Mouse (Mus musculus) limb, embryonic 14.5 days (tissue): ENCODE measurements around the gene Fgfr2. TPM values are rescaled to one million over a fixed set of nuclear protein-coding genes. Genes with fewer than 3 reads are reported as not detected.
A peak's percentile ranks its signal among the peaks of the same experiment; 100 is the strongest.

ENCODE experiments used
- ATAC-seq: fragments of 200-750 bp; cut with Nextera tagmentation; 2 replicates; pipeline ENCODE4 v1.8.0; 2017; ENCODE audit warnings: low read depth, moderate number of reproducible peaks, moderate TSS enrichment; ENCODE audit not compliant: low FRiP score
- DNase-seq: peaks from one replicate; pipeline ENCODE4 v3.0.0-alpha.2; 2015; ENCODE audit warnings: low spot score
- H3K27ac ChIP-seq: fragments of 300-500 bp; sonication (generic); replicated peaks from 2 replicates; pipeline ENCODE4 v1.5.1; 2014; ENCODE audit warnings: low read depth, mild to moderate bottlenecking, low read length, moderate library complexity, mixed read lengths
- H3K27me3 ChIP-seq: fragments of 300-500 bp; sonication (generic); 2 replicates; pipeline ENCODE4 v1.6.1; 2014; ENCODE audit warnings: low read length, mixed read lengths; ENCODE audit not compliant: control insufficient read depth, insufficient read depth
- H3K36me3 ChIP-seq: fragments of 300-500 bp; sonication (generic); 2 replicates; pipeline ENCODE4 v1.6.1; 2014; ENCODE audit warnings: mild to moderate bottlenecking, low read length, moderate library complexity, mixed read lengths; ENCODE audit not compliant: control insufficient read depth, insufficient read depth
- H3K4me1 ChIP-seq: fragments of 300-500 bp; sonication (generic); 2 replicates; pipeline ENCODE4 v1.6.1; 2014; ENCODE audit warnings: antibody characterized with exemption, low read length, mixed read lengths; ENCODE audit not compliant: control insufficient read depth, insufficient read depth
- H3K4me2 ChIP-seq: fragments of 300-500 bp; sonication (generic); replicated peaks from 2 replicates; pipeline ENCODE4 v1.6.1; 2014; ENCODE audit warnings: low read depth, mild to moderate bottlenecking, low read length, moderate library complexity; ENCODE audit not compliant: severe bottlenecking
- H3K4me3 ChIP-seq: fragments of 300-500 bp; sonication (generic); replicated peaks from 2 replicates; pipeline ENCODE4 v1.5.1; 2014; ENCODE audit warnings: low read length
- H3K9ac ChIP-seq: fragments of 300-500 bp; sonication (generic); 2 replicates; pipeline ENCODE4 v1.6.1; 2014; ENCODE audit warnings: mild to moderate bottlenecking, low read depth, low read length, moderate library complexity; ENCODE audit not compliant: severe bottlenecking
- H3K9me3 ChIP-seq: fragments of 300-500 bp; sonication (generic); 2 replicates; pipeline ENCODE4 v1.6.1; 2016; ENCODE audit warnings: low read length; ENCODE audit not compliant: control insufficient read depth
- POLR2A ChIP-seq: fragments of 200-500 bp; IDR thresholded peaks from 2 replicates; pipeline ENCODE4 v1.8.0; 2012; ENCODE audit warnings: inconsistent platforms, mild to moderate bottlenecking, moderate library complexity, borderline replicate concordance; ENCODE audit not compliant: insufficient read depth, insufficient read length; ENCODE audit errors: extremely low read depth
- WGBS: fragments of 180-500 bp; shearing (Covaris S2); extraction: QIAGEN DNeasy Blood & Tissue Kit; methylation state at CpG from one replicate; pipeline ENCODE4 v1.1.7; 2014; 5-methylcytosine and 5-hydroxymethylcytosine counted together
- polyA plus RNA-seq, 2 experiments: library from polyadenylated mRNA; depleted of rRNA in 1 of 2; stranded (reverse) in 1 of 2; unstranded in 1 of 2; fragments of >200 nt; fragmentation: Nextera tagmentation in 1 of 2; extraction: Ambion mirVana in 1 of 2; gene quantifications; 2 replicates each; pipeline versions ENCODE4 v1.2.1 to v1.2.3; 2012 to 2014

Gene Fgfr2
- polyA plus RNA-seq, 2 experiments = 131 to 133 TPM

GRCm38 (mm10) chr7:132880276-132880675, 242.9 kb downstream of the Fgfr2 start:
- H3K36me3 ChIP-seq = peaks cover 93% of the 10 kb centered on the region

GRCm38 (mm10) chr7:132875391-132876086, 247.6 kb downstream of the Fgfr2 start:
- no peaks in the 10 kb centered on the region for H3K9me3 ChIP-seq
- no peak overlapping the region for H3K4me3 ChIP-seq
- WGBS = 94% methylated on average over 2 of the region's 2 CpGs
- peaks cover 90% of the 10 kb centered on the region for H3K36me3 ChIP-seq
- ATAC-seq (no peak), DNase-seq (no peak)
- H3K4me1 ChIP-seq = no peaks in the 10 kb centered on the region
- no peak for TF ChIP-seq POLR2A
- H3K4me2 ChIP-seq = no peak overlapping the region
- no peaks in the 10 kb centered on the region for H3K27me3 ChIP-seq
- no peak overlapping the region for H3K27ac ChIP-seq
- H3K9ac ChIP-seq = no peak overlapping the region

More at GRCm38 (mm10) chr7:132880276-132880675, 242.9 kb downstream of the Fgfr2 start:
- ATAC-seq = no peak
- DNase-seq = no peak
- TF ChIP-seq POLR2A = no peak
- Histone ChIP-seq H3K4me3 (no peak overlapping the region), H3K27ac (no peak overlapping the region), H3K9ac (no peak overlapping the region), H3K27me3 (no peaks in the 10 kb centered on the region), H3K9me3 (no peaks in the 10 kb centered on the region), H3K4me2 (no peak overlapping the region), H3K4me1 (no peaks in the 10 kb centered on the region)
- WGBS = 96% methylated on average over 1 of the region's 1 CpGs

DNA sequence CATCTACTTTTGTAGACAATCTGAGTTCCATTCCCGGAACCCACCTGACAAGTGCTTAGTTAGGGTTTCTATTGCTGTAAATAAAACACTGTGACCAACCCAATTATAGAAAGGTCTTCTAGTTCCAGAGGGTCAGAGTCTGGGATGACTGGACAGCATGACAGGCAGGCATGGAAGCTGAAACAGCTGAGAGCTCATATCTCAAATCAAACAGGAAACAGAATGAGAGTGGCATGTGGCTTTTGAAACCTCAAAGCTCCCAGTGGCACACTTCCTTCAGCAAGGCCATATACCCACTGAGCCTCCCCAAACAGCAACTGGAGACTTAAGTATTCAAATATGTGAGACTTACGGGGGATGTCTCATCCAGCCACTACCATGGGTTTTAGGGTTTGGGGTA, 250.1 kb downstream of the Fgfr2 start:
- H3K4me3 ChIP-seq = no peak overlapping the region
- H3K4me2 ChIP-seq = no peak overlapping the region
- H3K36me3 ChIP-seq = peaks cover 91% of the 10 kb centered on the region
- H3K27me3 ChIP-seq = no peaks in the 10 kb centered on the region
- ATAC-seq (no peak), DNase-seq (no peak)
- no peaks in the 10 kb centered on the region for H3K4me1 ChIP-seq
- 90% methylated on average over 2 of the region's 2 CpGs for WGBS
- TF ChIP-seq POLR2A = no peak
- no peak overlapping the region for H3K27ac ChIP-seq
- H3K9ac ChIP-seq = no peak overlapping the region
- no peaks in the 10 kb centered on the region for H3K9me3 ChIP-seq

- Histone ChIP-seq H3K4me1 (0 out of 2 replicates have a peak, but pooled peaks cover under 1% of the 10 kb centered on the region), H3K9ac (no peak overlapping the region), H3K9me3 (no peaks in the 10 kb centered on the region), H3K4me3 (no peak overlapping the region), H3K27ac (no peak overlapping the region), H3K36me3 (peaks cover 57% of the 10 kb centered on the region), H3K4me2 (no peak overlapping the region), H3K27me3 (no peaks in the 10 kb centered on the region)
- ATAC-seq = no peak
- no peak for TF ChIP-seq POLR2A
- 94% methylated on average over 9 of the region's 9 CpGs for WGBS
- no peak for DNase-seq
These were observed 256.8 kb downstream of the Fgfr2 start for GRCm38 (mm10) chr7:132866316-132866715.

DNA sequence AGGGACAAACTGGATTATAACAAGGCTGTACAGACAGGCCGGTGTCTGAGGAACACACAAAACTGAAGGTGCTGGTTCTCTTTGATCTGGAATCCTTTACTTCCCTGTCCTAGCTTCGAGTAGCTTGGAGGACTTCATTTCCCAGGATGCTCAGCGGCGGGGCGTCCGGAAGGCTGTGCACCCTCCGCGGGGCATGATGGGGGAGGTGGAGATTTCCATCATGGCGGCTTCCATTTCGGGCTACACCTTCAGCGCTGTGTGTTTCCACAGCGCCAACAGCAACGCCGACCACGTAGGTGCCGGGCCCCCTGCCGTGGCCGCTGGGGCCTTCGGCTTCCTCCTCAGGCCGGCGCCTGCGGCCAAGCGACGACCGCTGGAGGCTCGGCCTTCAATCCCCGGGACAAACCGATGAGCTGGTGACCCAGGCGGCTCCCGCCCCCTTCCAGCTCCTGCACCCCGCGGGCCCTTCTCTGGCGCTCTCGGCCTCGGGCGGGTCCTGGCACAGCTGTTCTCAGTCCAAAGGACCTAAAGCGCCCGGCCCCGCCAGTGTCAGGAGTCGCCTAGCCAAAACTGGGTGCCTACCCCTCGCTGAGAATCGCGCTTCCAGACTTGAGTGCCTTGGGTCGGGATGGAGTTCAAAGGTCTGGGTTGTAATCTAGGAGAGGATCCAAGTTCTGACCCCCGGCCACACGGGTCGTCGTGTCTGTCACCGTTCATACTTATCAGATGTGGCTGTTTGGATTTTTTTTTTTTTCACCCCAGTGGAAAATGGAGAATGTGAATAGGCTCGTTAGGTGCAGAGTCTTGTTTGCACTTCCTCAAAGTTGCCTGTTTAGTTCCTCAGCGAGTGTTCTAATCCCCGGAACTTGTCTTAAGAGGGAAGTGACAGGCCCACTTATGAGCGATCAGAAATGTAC, 263.9 kb downstream of the Fgfr2 start, which contains the start of gene Abraxas2:
Abraxas2 (plus strand) TSS at position 184 of the 917 bp plus-strand sequence.
- Histone ChIP-seq H3K9ac (peak within 1 kb of the TSS; percentile 78), H3K4me1 (peaks cover 13% of the 10 kb centered on the region), H3K36me3 (no peaks in the 10 kb centered on the region), H3K27ac (peak within 1 kb of the TSS; percentile 55), H3K4me2 (peak within 1 kb of the TSS; percentile 71), H3K27me3 (no peaks in the 10 kb centered on the region), H3K4me3 (peak within 1 kb of the TSS; percentile 66), H3K9me3 (no peaks in the 10 kb centered on the region)
- ATAC-seq (peak; percentile 95), DNase-seq (peak; percentile 88)
- 2% methylated on average over 53 of the region's 53 CpGs for WGBS
- peak; percentile 49; the same call in 1 of the 2 replicates for TF ChIP-seq POLR2A
